Mouse (Mus musculus) small intestine, adult 2 months (tissue): ENCODE measurements around the gene Arhgap17.

Experiments
- CTCF ChIP-seq: fragments of 200-500 bp; IDR thresholded peaks from 2 replicates; pipeline ENCODE4 v1.5.1; 2012; ENCODE audit warnings: low read depth, mild to moderate bottlenecking, control low read depth, inconsistent platforms, low read length, moderate library complexity, mixed read lengths; ENCODE audit not compliant: insufficient replicate concordance, insufficient read length; ENCODE audit errors: extremely low read depth
- POLR2A ChIP-seq: fragments of 200-500 bp; IDR thresholded peaks from 2 replicates; pipeline ENCODE4 v1.6.1; 2012; ENCODE audit warnings: low read depth, mild to moderate bottlenecking, control low read depth, inconsistent platforms, low read length, moderate library complexity

DNA sequence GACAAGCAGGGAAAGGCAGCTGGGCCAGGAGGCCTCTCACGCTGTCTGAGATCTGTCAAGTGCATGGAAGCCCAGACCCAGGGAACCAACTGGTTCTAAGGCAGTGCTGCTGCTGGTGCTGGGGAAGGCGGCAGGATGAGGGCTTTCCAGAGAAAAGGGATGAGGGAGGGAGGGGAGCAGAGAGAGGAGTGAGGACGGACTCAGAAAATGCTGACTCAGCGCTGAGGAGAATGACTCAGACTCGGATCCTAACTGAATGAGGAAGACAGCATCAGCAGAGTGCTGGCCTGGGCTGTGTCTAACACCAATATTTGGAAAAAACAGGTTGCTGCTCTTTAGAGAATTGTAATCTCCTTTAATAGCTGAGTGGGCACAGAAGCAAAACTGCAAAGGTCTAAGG, 57.9 kb downstream of the Arhgap17 start:
- TF ChIP-seq CTCF, result no peak
- no peak for TF ChIP-seq POLR2A
